Mouse (Mus musculus) left cerebral cortex, postnatal 4 days (tissue): ENCODE measurements at regions not wholly inside any gene's neighbourhood (a gene's known extent, or its start where the extent isn't known, plus 50 kb on each side); places are given as distances from the start of the nearest gene placed in this dataset.

Experiments used
- DNase-seq: peaks from one replicate; pipeline ENCODE4 v3.0.0-alpha.2; 2022
- intact Hi-C: fragments of 180-260 bp; cut with DNase I; formaldehyde crosslinking; loops from one replicate; pipeline ENCODE4 v1.15.1; 2025

- no peak for DNase-seq
- intact Hi-C loops = no loop called here
These were observed 253.9 kb upstream of the Nsun2 start for GRCm38 (mm10) chr13:69279647-69280046.

GRCm38 (mm10) chr13:69294483-69294882 lies 239.1 kb upstream of the Nsun2 start:
- no peak for DNase-seq
- intact Hi-C loops = no loop called here

GRCm38 (mm10) chr13:69303316-69303715 lies 230.2 kb upstream of the Nsun2 start:
- intact Hi-C loops = no loop called here
- DNase-seq = no peak

GRCm38 (mm10) chr13:69330412-69331000 lies 203.0 kb upstream of the Nsun2 start:
- intact Hi-C loops = no loop called here
- no peak for DNase-seq

- intact Hi-C loops = no loop called here
- DNase-seq = no peak
These were observed 201.8 kb upstream of the Nsun2 start for GRCm38 (mm10) chr13:69331537-69332435.

- no peak for DNase-seq
- intact Hi-C loops = no loop called here
These were observed 189.7 kb upstream of the Nsun2 start for GRCm38 (mm10) chr13:69343806-69344205.

- intact Hi-C loops = no loop called here
- peak; percentile 6 for DNase-seq
These were observed 176.1 kb upstream of the Nsun2 start for GRCm38 (mm10) chr13:69357435-69357834.

- intact Hi-C loops = no loop called here
These were observed 167.6 kb upstream of the Nsun2 start for GRCm38 (mm10) chr13:69365880-69366490.

GRCm38 (mm10) chr13:69373101-69373815 lies 160.3 kb upstream of the Nsun2 start:
- no peak for DNase-seq
- intact Hi-C loops = no loop called here

More at GRCm38 (mm10) chr13:69365880-69366490, 167.6 kb upstream of the Nsun2 start:
- DNase-seq = no peak

GRCm38 (mm10) chr13:69373816-69374142 lies 159.8 kb upstream of the Nsun2 start:
- intact Hi-C loops = no loop called here
- no peak for DNase-seq

GRCm38 (mm10) chr13:69380403-69380802 lies 153.1 kb upstream of the Nsun2 start:
- intact Hi-C loops = no loop called here
- DNase-seq = no peak

GRCm38 (mm10) chr13:69384767-69385166 lies 148.8 kb upstream of the Nsun2 start:
- intact Hi-C loops = no loop called here
- no peak for DNase-seq

- intact Hi-C loops = no loop called here
- DNase-seq = no peak
These were observed 140.4 kb upstream of the Nsun2 start for GRCm38 (mm10) chr13:69392917-69393827.

- intact Hi-C loops = no loop called here
These were observed 139.0 kb upstream of the Nsun2 start for GRCm38 (mm10) chr13:69394544-69394943.

GRCm38 (mm10) chr13:69410359-69410758 lies 123.2 kb upstream of the Nsun2 start:
- intact Hi-C loops = no loop called here

More at GRCm38 (mm10) chr13:69394544-69394943, 139.0 kb upstream of the Nsun2 start:
- DNase-seq = no peak

GRCm38 (mm10) chr13:69414813-69415212 lies 118.7 kb upstream of the Nsun2 start:
- intact Hi-C loops = no loop called here
- no peak for DNase-seq

More at GRCm38 (mm10) chr13:69410359-69410758, 123.2 kb upstream of the Nsun2 start:
- no peak for DNase-seq

GRCm38 (mm10) chr13:69416726-69417125 lies 116.8 kb upstream of the Nsun2 start:
- intact Hi-C loops = no loop called here
- DNase-seq = no peak

GRCm38 (mm10) chr13:69417855-69418478 lies 115.6 kb upstream of the Nsun2 start:
- intact Hi-C loops = no loop called here
- DNase-seq = no peak

GRCm38 (mm10) chr13:69420166-69420565 lies 113.4 kb upstream of the Nsun2 start:
- intact Hi-C loops = no loop called here
- DNase-seq = no peak

GRCm38 (mm10) chr13:69421966-69422365 lies 111.6 kb upstream of the Nsun2 start:
- no peak for DNase-seq
- intact Hi-C loops = no loop called here
